9 mouse cellular contexts compared by ENCODE assay signal in genomic region chr13:99169401-99169800, GRCm38 (mm10). TPM values are rescaled to one million over a fixed set of nuclear protein-coding genes. Genes with fewer than 3 reads are reported as not detected.
DNase-seq lines count a peak whose midpoint lies in the region; ATAC-seq lines count a peak whose summit lies in the region.
"Had no signal": no experiment of that assay in that cellular context is flagged by ENCODE, and none has a peak within 500 bp of the region (broad histone marks: within the 10 kb centered on the region; RNA-seq: fewer than 3 reads in every experiment).

No protein-coding gene starts in this region.

- no peaks in the 10 kb centered on the region for H3K9me3 ChIP-seq in kidney, embryonic 14.5 days (ENCODE audit: control insufficient read depth, low read length)
- H3K9me3 ChIP-seq in heart, embryonic 14.5 days (ENCODE audit: control insufficient read depth, low read length): no peaks in the 10 kb centered on the region
- H3K9me3 ChIP-seq: limb, embryonic 12.5 days had no signal

- H3K27me3 ChIP-seq in kidney, embryonic 14.5 days (ENCODE audit: control insufficient read depth, insufficient read depth, low read length): no peaks in the 10 kb centered on the region
- no peaks in the 10 kb centered on the region for H3K27me3 ChIP-seq in heart, embryonic 14.5 days (ENCODE audit: control insufficient read depth, insufficient read depth, low read length)
- H3K27me3 ChIP-seq: limb, embryonic 12.5 days had no signal

- no peak overlapping the region for H3K4me3 ChIP-seq in kidney, embryonic 14.5 days (ENCODE audit: low read length)
- no peak overlapping the region for H3K4me3 ChIP-seq in brown adipose tissue, adult 24 weeks (ENCODE audit: insufficient read depth, low read depth, low read length)
- no peak overlapping the region for H3K4me3 ChIP-seq in heart, embryonic 14.5 days (ENCODE audit: control insufficient read depth in 1 of 2, insufficient read depth in 1 of 2, low read depth in 1 of 2, low read length in 2 of 2)
- H3K4me3 ChIP-seq: limb, embryonic 12.5 days had no signal

- 63% methylated on average over 6 of the region's 6 CpGs for WGBS in kidney, embryonic 14.5 days
- 75% methylated on average over 6 of the region's 6 CpGs for WGBS in heart, embryonic 14.5 days

- H3K9ac ChIP-seq in kidney, embryonic 14.5 days (ENCODE audit: low read depth, low read length): no peak overlapping the region
- no peak overlapping the region for H3K9ac ChIP-seq in heart, embryonic 14.5 days (ENCODE audit: low read length)
- H3K9ac ChIP-seq: limb, embryonic 12.5 days had no signal

- no peaks in the 10 kb centered on the region for H3K36me3 ChIP-seq in kidney, embryonic 14.5 days (ENCODE audit: control insufficient read depth, insufficient read depth, low read length)
- H3K36me3 ChIP-seq in heart, embryonic 14.5 days (ENCODE audit: control insufficient read depth, insufficient read depth, low read length): no peaks in the 10 kb centered on the region
- H3K36me3 ChIP-seq: limb, embryonic 12.5 days had no signal

- no peak overlapping the region for H3K4me2 ChIP-seq in kidney, embryonic 14.5 days (replicated peaks; ENCODE audit: low read depth, low read length)
- no peak overlapping the region for H3K4me2 ChIP-seq in heart, embryonic 14.5 days (ENCODE audit: low read length)
- H3K4me2 ChIP-seq: limb, embryonic 12.5 days had no signal

- no peak overlapping the region for H3K27ac ChIP-seq in kidney, embryonic 14.5 days (ENCODE audit: low read depth, low read length)
- H3K27ac ChIP-seq in brown adipose tissue, adult 24 weeks (replicated peaks; ENCODE audit: low read depth, low read length): 0 out of 2 replicates have a peak overlapping the region, but pooled peaks have one; percentile 24
- no peak overlapping the region for H3K27ac ChIP-seq in heart, embryonic 14.5 days (replicated peaks in 1 of 2; ENCODE audit: control insufficient read depth in 1 of 2, insufficient read depth in 1 of 2, low read depth in 2 of 2, low read length in 2 of 2)
- H3K27ac ChIP-seq: limb, embryonic 12.5 days had no signal

- DNase-seq in kidney, postnatal 10 days: peak; percentile 75
- DNase-seq in lung, postnatal 4 days: peak; percentile 76 to 87
- DNase-seq in B cell, adult 2 months: no peak
- no peak for DNase-seq in right cerebral cortex, postnatal 36 days (ENCODE audit: low spot score in 2 of 2)
- no peak for DNase-seq in embryo, embryonic 10 days (ENCODE audit: low spot score)

- H3K4me1 ChIP-seq in kidney, embryonic 14.5 days (ENCODE audit: control insufficient read depth, insufficient read depth, low read length): peaks cover 6% of the 10 kb centered on the region; the same call in 1 of the 2 replicates
- H3K4me1 ChIP-seq in brown adipose tissue, adult 24 weeks (ENCODE audit: control insufficient read depth, insufficient read depth, insufficient read length, low read length): peaks cover 7% of the 10 kb centered on the region
- peaks cover 0 to 10% of the 10 kb centered on the region in 2 experiments; a peak in 3 of 4 replicates for H3K4me1 ChIP-seq in heart, embryonic 14.5 days (ENCODE audit: control insufficient read depth in 2 of 2, insufficient read depth in 2 of 2, low read length in 2 of 2)

- no peak for ATAC-seq in kidney, embryonic 14.5 days (ENCODE audit: low FRiP score, low TSS enrichment)
- 0 out of 2 replicates have a peak, but pooled peaks have one; percentile 31 for ATAC-seq in heart, embryonic 14.5 days (ENCODE audit: insufficient number of reproducible peaks, insufficient read depth, low FRiP score, low read depth)

RNA-seq across cellular contexts. Expression of gene Zfp366, which starts 15.2 kb away (rescaled TPM):
- polyA plus RNA-seq in kidney, embryonic 14.5 days (2014; fragmentation: Nextera tagmentation; extraction: Ambion mirVana): 0.83 and 1.6 TPM in 2 replicates
- 2.8 and 6.6 TPM in 2 replicates for polyA plus RNA-seq in brown adipose tissue, adult 24 weeks (2012; ENCODE audit: insufficient read depth, insufficient read length, missing spikeins)
- 0.95 and 1.0 TPM in 2 replicates for polyA plus RNA-seq in heart, embryonic 14.5 days (2014; fragmentation: Nextera tagmentation; extraction: Ambion mirVana)

Comparison
In these comparisons a context has a peak if more than half of its experiments do, and no peak if none do; other contexts are left out.
1. DNase-seq: peak in kidney, postnatal 10 days (single experiment) and lung, postnatal 4 days (2 of 2); none in B cell, adult 2 months (0 of 2), right cerebral cortex, postnatal 36 days (0 of 2) and embryo, embryonic 10 days (single experiment).